Mouse (Mus musculus) layer of hippocampus, adult 18-20 months (tissue): ENCODE results near the gene Hhat. TPM values are rescaled to one million over a fixed set of nuclear protein-coding genes. Genes with fewer than 3 reads are reported as not detected.
A peak's percentile ranks its signal among the peaks of the same experiment; 100 is the strongest.

Experiments used
- DNase-seq, 2 experiments: peaks; one replicate each; pipeline ENCODE4 v3.0.0; 2022; ENCODE audit warnings: low spot score in 2 of 2
- long read RNA-seq: library from polyadenylated mRNA; stranded (forward); transcript quantifications from one replicate; pipeline ENCODE4 v2.0.0, GENCODE M21; 2021
- total RNA-seq, 2 experiments: library from RNA; stranded (reverse); gene quantifications; 2 replicates each; pipeline ENCODE4 v1.2.3; 2021

The Hhat gene
- total RNA-seq, result 1 to 10 TPM; 1.7 TPM
- long read RNA-seq, partial matches to known transcripts, result 0 of 1 reads
- long read RNA-seq, other reads (novel, unspliced or antisense), result 0 of 1 reads

GRCm38 (mm10) chr1:192770495-192771331 is at the start of gene Hhat:
TSS of gene Hhat (minus strand) at chr1:192771223.
- DNase-seq, result peak; percentile 76 to 78

GRCm38 (mm10) chr1:192818334-192818733 is 47.3 kb upstream of the Hhat start:
- no peak for DNase-seq

- no peak for DNase-seq
These were observed 44.8 kb upstream of the Hhat start for GRCm38 (mm10) chr1:192815789-192816188.

- DNase-seq, result no peak
These were observed 43.7 kb upstream of the Hhat start for GRCm38 (mm10) chr1:192814700-192815099.

GRCm38 (mm10) chr1:192812758-192813157 is 41.7 kb upstream of the Hhat start:
- no peak for DNase-seq

GRCm38 (mm10) chr1:192812290-192812689 is 41.3 kb upstream of the Hhat start:
- no peak for DNase-seq

GRCm38 (mm10) chr1:192806168-192807157 is 35.4 kb upstream of the Hhat start:
- DNase-seq, result no peak

- DNase-seq, result no peak
These were observed 29.3 kb upstream of the Hhat start for GRCm38 (mm10) chr1:192800338-192800737.

GRCm38 (mm10) chr1:192799165-192799991 is 28.4 kb upstream of the Hhat start:
- DNase-seq, result no peak

GRCm38 (mm10) chr1:192798212-192799164 is 27.5 kb upstream of the Hhat start:
- no peak for DNase-seq

GRCm38 (mm10) chr1:192797011-192797274 is 25.9 kb upstream of the Hhat start:
- DNase-seq, result no peak

- no peak for DNase-seq
These were observed 25.4 kb upstream of the Hhat start for GRCm38 (mm10) chr1:192796201-192797010.

GRCm38 (mm10) chr1:192794957-192795745 is 24.1 kb upstream of the Hhat start:
- no peak for DNase-seq

GRCm38 (mm10) chr1:192791897-192792361 is 20.9 kb upstream of the Hhat start:
- no peak for DNase-seq

GRCm38 (mm10) chr1:192790442-192790841 is 19.4 kb upstream of the Hhat start:
- DNase-seq, result no peak

- no peak for DNase-seq
These were observed 18.8 kb upstream of the Hhat start for GRCm38 (mm10) chr1:192789828-192790227.

- peak in 1 of 2 experiments; percentile 51 for DNase-seq
These were observed 18.1 kb upstream of the Hhat start for GRCm38 (mm10) chr1:192789111-192789522.

GRCm38 (mm10) chr1:192786194-192786593 is 15.2 kb upstream of the Hhat start:
- no peak for DNase-seq
